Mouse (Mus musculus) colon, adult 2 months (tissue): ENCODE data around the gene Mark4. TPM values are rescaled to one million over a fixed set of nuclear protein-coding genes. Genes with fewer than 3 reads are reported as not detected.

ENCODE experiments used
- polyA plus RNA-seq: library from polyadenylated mRNA; depleted of rRNA; stranded (reverse); fragments of >200 nt; gene quantifications from 2 replicates; pipeline ENCODE4 v1.2.3, GENCODE M21; 2012; rRNA removed

Gene Mark4
- polyA plus RNA-seq, result 22.3 and 24.9 TPM in 2 replicates

DNA sequence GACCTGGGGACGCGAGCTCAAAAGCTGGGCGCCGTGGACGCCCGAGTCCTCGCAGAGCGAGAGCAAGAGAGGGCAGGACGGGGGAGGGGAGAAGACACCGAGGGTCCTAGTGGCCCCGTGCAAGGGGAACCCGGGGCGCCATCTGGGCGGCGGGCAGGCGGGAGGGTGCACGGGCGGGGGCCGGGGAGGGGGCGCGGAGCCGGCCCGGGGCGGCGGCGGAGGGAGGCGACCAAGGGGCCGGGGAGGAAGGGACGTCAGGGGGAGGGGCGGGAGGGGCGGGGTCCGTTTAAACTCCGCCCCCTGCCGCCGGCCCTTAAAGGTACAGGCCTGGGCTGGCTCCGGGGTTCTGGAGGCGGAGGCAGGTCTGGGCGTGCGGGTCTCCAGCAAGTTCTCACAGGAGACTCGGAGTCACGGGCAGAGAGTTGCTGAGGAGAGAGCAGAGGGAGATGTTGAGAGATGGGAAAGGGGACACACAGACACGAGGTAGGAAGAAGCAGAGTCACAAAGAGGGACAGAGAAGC is at the start of gene Mark4:
Gene Mark4 (minus strand): TSS at position 231 of the 521 bp plus-strand sequence.

DNA sequence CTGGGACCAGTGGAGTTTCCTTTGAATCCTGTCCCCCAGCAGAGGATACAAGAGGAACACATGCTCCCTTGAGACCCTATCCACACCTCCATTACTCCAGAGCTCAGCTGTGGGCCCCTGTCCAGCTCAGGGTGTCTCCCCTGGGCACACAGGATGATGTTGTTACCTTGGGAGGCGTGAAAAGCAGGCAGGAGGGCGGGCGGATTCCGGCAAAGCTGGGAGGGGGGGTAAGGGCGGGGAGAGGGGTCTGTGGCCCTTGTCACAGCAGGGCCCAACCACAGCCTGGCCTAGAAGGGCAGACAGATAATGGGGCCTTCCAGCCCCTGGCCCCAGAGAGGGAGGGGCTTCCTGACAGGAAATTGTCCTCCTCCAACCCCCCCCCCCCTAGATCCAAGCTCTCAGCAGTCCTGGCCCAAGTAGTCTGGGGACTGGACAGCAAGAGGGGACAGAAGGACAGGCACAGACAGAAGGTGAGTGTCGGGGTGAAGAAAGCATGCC is 4.3 kb upstream of the Mark4 start, which contains the start of gene Exoc3l2:
Gene Exoc3l2 (plus strand): TSS at position 448 of the 498 bp plus-strand sequence.

DNA sequence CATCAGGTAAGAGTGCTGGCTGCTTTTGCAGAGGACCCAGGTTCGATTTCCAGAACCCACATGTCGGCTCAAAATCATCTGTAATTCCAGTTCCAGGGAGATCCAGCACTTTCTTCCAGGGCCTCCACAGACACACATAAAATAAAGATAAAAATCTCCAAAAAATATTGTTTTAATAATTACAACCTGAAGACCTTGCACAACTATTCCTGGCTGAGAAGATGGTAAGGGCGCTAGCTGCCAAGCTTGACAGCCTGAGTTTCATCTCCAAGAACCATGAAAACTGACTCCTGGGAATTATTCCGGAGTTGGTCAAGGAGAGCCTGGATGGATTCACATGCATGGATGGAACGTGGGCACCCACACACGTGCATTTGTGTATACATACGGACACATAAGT is 54.1 kb downstream of the Mark4 start, which contains the start of gene Ckm:
Gene Ckm (plus strand): TSS at position 301 of the 400 bp plus-strand sequence.

DNA sequence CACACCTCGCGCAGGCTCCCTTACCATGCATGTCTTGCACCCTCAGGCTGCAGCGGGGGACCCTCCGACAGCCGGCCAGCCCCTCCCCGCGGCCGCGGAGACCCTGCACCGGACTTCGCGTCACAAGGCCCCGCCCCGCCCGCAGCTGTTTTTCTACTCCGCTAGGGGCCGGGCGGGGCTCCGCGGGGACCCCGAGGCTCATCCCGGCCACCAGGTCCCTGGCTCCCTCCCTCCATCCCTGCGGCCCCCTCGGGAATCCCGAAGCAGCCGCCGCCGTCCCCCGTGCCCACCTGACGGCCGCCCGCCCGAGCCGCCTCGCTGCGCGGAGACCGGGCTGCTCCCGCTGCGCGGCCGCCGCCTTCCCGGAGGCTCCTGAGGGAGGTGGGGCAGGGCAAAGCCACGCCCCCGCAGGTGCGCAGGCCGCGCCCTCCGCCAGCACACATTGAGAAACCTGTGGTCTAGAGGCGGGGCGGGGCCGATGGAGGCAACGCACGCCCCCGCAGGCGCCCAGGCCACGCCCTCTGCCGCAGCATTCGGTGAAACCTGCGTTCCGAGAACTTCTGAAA is 54.8 kb downstream of the Mark4 start, which contains the start of gene Klc3:
Gene Klc3 (minus strand): TSS at position 374 of the 566 bp plus-strand sequence.

DNA sequence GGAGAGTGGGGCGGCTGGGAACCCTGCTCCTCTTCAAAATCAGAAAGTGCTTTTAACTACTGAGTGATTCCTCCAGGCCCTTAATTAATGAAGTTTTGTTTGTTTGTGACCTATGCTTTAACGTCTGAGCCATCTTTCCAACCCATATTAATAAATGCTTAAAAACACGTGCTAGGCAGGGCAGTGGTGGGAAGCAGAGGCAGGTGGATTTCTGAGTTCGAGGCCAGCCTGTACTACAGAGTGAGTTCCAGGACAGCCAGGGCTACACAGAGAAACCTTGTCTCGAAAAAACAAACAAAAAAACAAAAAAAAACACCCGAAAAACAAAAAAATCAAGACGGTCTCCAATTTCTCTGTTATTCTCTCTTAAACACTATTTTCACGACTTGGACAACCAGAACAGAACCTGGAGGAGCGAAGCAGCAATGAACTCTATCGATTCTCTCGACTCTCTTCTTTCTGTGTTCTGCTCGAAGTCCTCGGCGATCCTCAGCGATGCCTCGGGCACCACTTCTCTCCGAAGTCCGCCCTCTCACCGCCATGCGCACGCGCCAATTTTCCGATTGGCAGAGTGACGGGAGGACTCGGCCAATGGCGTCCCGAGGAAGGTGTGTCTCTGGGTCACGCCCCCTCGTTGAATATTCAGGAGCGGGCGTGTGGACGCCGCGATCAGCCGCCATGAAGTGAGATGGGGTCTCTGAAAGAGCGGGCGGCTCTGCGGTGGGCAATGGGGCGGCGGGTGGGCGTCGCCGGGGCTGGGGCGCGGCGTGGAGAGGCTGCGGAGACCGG is 77.0 kb downstream of the Mark4 start, which contains the start of gene Ercc2:
Gene Ercc2 (plus strand): TSS at position 634 of the 789 bp plus-strand sequence.

Other genes with a start within 250 kb of the Mark4 start
- gene Gpr4, start 246.3 kb downstream of the Mark4 start, polyA plus RNA-seq, result 4.0 and 4.6 TPM in 2 replicates
- gene Opa3, start 230.5 kb downstream of the Mark4 start, polyA plus RNA-seq, result 40.5 and 52.5 TPM in 2 replicates
- gene Vasp, start 187.0 kb downstream of the Mark4 start, polyA plus RNA-seq, result 569 and 685 TPM in 2 replicates
- gene Ppm1n, start 178.8 kb downstream of the Mark4 start, polyA plus RNA-seq, result 0.10 and 0.21 TPM in 2 replicates
- gene Rtn2, start 176.2 kb downstream of the Mark4 start, polyA plus RNA-seq, result 28.0 and 34.1 TPM in 2 replicates
- 3.1 and 6.7 TPM in 2 replicates for gene Fosb, start 148.8 kb downstream of the Mark4 start, polyA plus RNA-seq
- 26.1 and 33.2 TPM in 2 replicates for gene Ercc1, start 114.0 kb downstream of the Mark4 start, polyA plus RNA-seq
- 4.0 and 7.0 TPM in 2 replicates for gene Cd3eap, start 99.3 kb downstream of the Mark4 start, polyA plus RNA-seq
- 14.6 and 20.3 TPM in 2 replicates for gene Ppp1r13l, start 99.1 kb downstream of the Mark4 start, polyA plus RNA-seq
- gene Ercc2, start 76.8 kb downstream of the Mark4 start, polyA plus RNA-seq, result 47.1 and 56.1 TPM in 2 replicates
- gene Klc3, start 54.7 kb downstream of the Mark4 start, polyA plus RNA-seq, result 5.5 and 6.0 TPM in 2 replicates
- 78.9 and 126 TPM in 2 replicates for gene Ckm, start 54.0 kb downstream of the Mark4 start, polyA plus RNA-seq
- 7.9 and 11.1 TPM in 2 replicates for gene Exoc3l2, start 4.5 kb upstream of the Mark4 start, polyA plus RNA-seq
- 19.5 and 30.0 TPM in 2 replicates for gene Bloc1s3, start 49.5 kb upstream of the Mark4 start, polyA plus RNA-seq
- gene Trappc6a, start 49.6 kb upstream of the Mark4 start, polyA plus RNA-seq, result 218 and 235 TPM in 2 replicates
- 2.2 and 2.3 TPM in 2 replicates for gene Nkpd1, start 59.0 kb upstream of the Mark4 start, polyA plus RNA-seq
- gene Ppp1r37, start 104.3 kb upstream of the Mark4 start, polyA plus RNA-seq, result 191 and 212 TPM in 2 replicates
- 2.8 and 2.9 TPM in 2 replicates for gene Zfp296, start 118.5 kb upstream of the Mark4 start, polyA plus RNA-seq
- 109 and 138 TPM in 2 replicates for gene Gemin7, start 118.8 kb upstream of the Mark4 start, polyA plus RNA-seq
- gene Clasrp, start 145.7 kb upstream of the Mark4 start, polyA plus RNA-seq, result 149 and 153 TPM in 2 replicates
- 78.7 and 93.0 TPM in 2 replicates for gene Relb, start 170.6 kb upstream of the Mark4 start, polyA plus RNA-seq
- 143 and 159 TPM in 2 replicates for gene Clptm1, start 206.2 kb upstream of the Mark4 start, polyA plus RNA-seq
- 35.5 and 39.0 TPM in 2 replicates for gene Apoc2, start 219.1 kb upstream of the Mark4 start, polyA plus RNA-seq
- gene Gm44805, start 222.6 kb upstream of the Mark4 start, polyA plus RNA-seq, result not detected in 2 replicates
- 0.49 and 1.3 TPM in 2 replicates for gene Apoc4, start 222.7 kb upstream of the Mark4 start, polyA plus RNA-seq
- gene Apoc1, start 233.8 kb upstream of the Mark4 start, polyA plus RNA-seq, result 0.65 and 1.6 TPM in 2 replicates
- 734 and 810 TPM in 2 replicates for gene Apoe, start 240.4 kb upstream of the Mark4 start, polyA plus RNA-seq